Mouse (Mus musculus): ENCODE results near the gene Mxi1. TPM values are rescaled to one million over a fixed set of nuclear protein-coding genes. Genes with fewer than 3 reads are reported as not detected.

The Mxi1 gene
- polyA plus RNA-seq, 2 experiments = 16.5 to 27.7 TPM

GRCm38 (mm10) chr19:53315209-53315654 is 4.9 kb downstream of the Mxi1 start:
- WGBS (ENCODE audit: insufficient replicate concordance) = 77% methylated on average over 7 of the region's 7 CpGs
- no peak for DNase-seq (ENCODE audit: low read depth in 3 of 3, low spot score in 3 of 3)
- Histone ChIP-seq H3K4me3 (ENCODE audit: insufficient read depth in 1 of 2, low read depth in 2 of 2, low read length in 2 of 2) (no peak overlapping the region), H3K9me3 (ENCODE audit: control insufficient read depth, low read length) (no peaks in the 10 kb centered on the region), H3K4me2 (ENCODE audit: low read depth) (no peak overlapping the region), H3K27ac (no peak overlapping the region), H3K36me3 (replicated peaks; ENCODE audit: control insufficient read depth, insufficient read depth, low read depth) (no peaks in the 10 kb centered on the region), H3K27me3 (ENCODE audit: control insufficient read depth, insufficient read depth, low read length) (no peaks in the 10 kb centered on the region), H3K4me1 (replicated peaks; ENCODE audit: control insufficient read depth in 2 of 2, insufficient read depth in 2 of 2, low read length in 1 of 2) (peaks cover 16 to 25% of the 10 kb centered on the region in 2 experiments), H3K9ac (replicated peaks) (no peak overlapping the region)
- TF ChIP-seq CTCF (IDR thresholded peaks at IDR 0.05; ENCODE audit: low read depth) (no peak), EP300 (IDR thresholded peaks at IDR 0.05; ENCODE audit: low read depth) (no peak)
- ATAC-seq (ENCODE audit: insufficient read depth) = no peak

- no peaks in the 10 kb centered on the region for H3K36me3 ChIP-seq (replicated peaks; ENCODE audit: control insufficient read depth, insufficient read depth, low read depth)
- no peak overlapping the region for H3K4me2 ChIP-seq (ENCODE audit: low read depth)
- no peak overlapping the region for H3K27ac ChIP-seq
- H3K27me3 ChIP-seq (ENCODE audit: control insufficient read depth, insufficient read depth, low read length) = no peaks in the 10 kb centered on the region
- H3K4me3 ChIP-seq (ENCODE audit: insufficient read depth in 1 of 2, low read depth in 2 of 2, low read length in 2 of 2) = no peak overlapping the region
- no peak overlapping the region for H3K9ac ChIP-seq (replicated peaks)
- TF ChIP-seq EP300 (IDR thresholded peaks at IDR 0.05; ENCODE audit: low read depth) = no peak
- TF ChIP-seq CTCF (IDR thresholded peaks at IDR 0.05; ENCODE audit: low read depth) = no peak
- ATAC-seq (ENCODE audit: insufficient read depth) (no peak), DNase-seq (ENCODE audit: low read depth in 3 of 3, low spot score in 3 of 3) (no peak)
- WGBS (ENCODE audit: insufficient replicate concordance) = 84% methylated on average over 8 of the region's 8 CpGs
- H3K9me3 ChIP-seq (ENCODE audit: control insufficient read depth, low read length) = no peaks in the 10 kb centered on the region
- H3K4me1 ChIP-seq (replicated peaks; ENCODE audit: control insufficient read depth in 2 of 2, insufficient read depth in 2 of 2, low read length in 1 of 2) = peaks cover 24 to 32% of the 10 kb centered on the region in 2 experiments
Measured at GRCm38 (mm10) chr19:53316105-53316504, 5.8 kb downstream of the Mxi1 start.

- Histone ChIP-seq H3K27me3 (ENCODE audit: control insufficient read depth, insufficient read depth, low read length) (no peaks in the 10 kb centered on the region), H3K4me1 (replicated peaks; ENCODE audit: control insufficient read depth in 2 of 2, insufficient read depth in 2 of 2, low read length in 1 of 2) (peaks cover 24 to 32% of the 10 kb centered on the region in 2 experiments), H3K27ac (no peak overlapping the region), H3K9me3 (ENCODE audit: control insufficient read depth, low read length) (no peaks in the 10 kb centered on the region), H3K9ac (replicated peaks) (no peak overlapping the region), H3K4me3 (ENCODE audit: insufficient read depth in 1 of 2, low read depth in 2 of 2, low read length in 2 of 2) (no peak overlapping the region), H3K4me2 (ENCODE audit: low read depth) (no peak overlapping the region), H3K36me3 (replicated peaks; ENCODE audit: control insufficient read depth, insufficient read depth, low read depth) (no peaks in the 10 kb centered on the region)
- TF ChIP-seq CTCF (IDR thresholded peaks at IDR 0.05; ENCODE audit: low read depth) = no peak
- TF ChIP-seq EP300 (IDR thresholded peaks at IDR 0.05; ENCODE audit: low read depth) = no peak
- no peak for DNase-seq (ENCODE audit: low read depth in 3 of 3, low spot score in 3 of 3)
- no peak for ATAC-seq (ENCODE audit: insufficient read depth)
- WGBS (ENCODE audit: insufficient replicate concordance) = 84% methylated on average over 6 of the region's 6 CpGs
Measured at GRCm38 (mm10) chr19:53316963-53317362, 6.6 kb downstream of the Mxi1 start.

- no peak overlapping the region for H3K4me3 ChIP-seq (ENCODE audit: insufficient read depth in 1 of 2, low read depth in 2 of 2, low read length in 2 of 2)
- H3K9ac ChIP-seq (replicated peaks) = no peak overlapping the region
- peaks cover 24 to 36% of the 10 kb centered on the region in 2 experiments for H3K4me1 ChIP-seq (replicated peaks; ENCODE audit: control insufficient read depth in 2 of 2, insufficient read depth in 2 of 2, low read length in 1 of 2)
- peak overlapping the region; percentile 4; the same call in 1 of the 2 replicates for H3K4me2 ChIP-seq (ENCODE audit: low read depth)
- H3K27ac ChIP-seq = no peak overlapping the region
- H3K27me3 ChIP-seq (ENCODE audit: control insufficient read depth, insufficient read depth, low read length) = no peaks in the 10 kb centered on the region
- no peak for DNase-seq (ENCODE audit: low read depth in 3 of 3, low spot score in 3 of 3)
- 38% methylated on average over 16 of the region's 16 CpGs for WGBS (ENCODE audit: insufficient replicate concordance)
- no peak for TF ChIP-seq EP300 (IDR thresholded peaks at IDR 0.05; ENCODE audit: low read depth)
- TF ChIP-seq CTCF (IDR thresholded peaks at IDR 0.05; ENCODE audit: low read depth) = no peak
- ATAC-seq (ENCODE audit: insufficient read depth) = no peak
- no peaks in the 10 kb centered on the region for H3K36me3 ChIP-seq (replicated peaks; ENCODE audit: control insufficient read depth, insufficient read depth, low read depth)
- H3K9me3 ChIP-seq (ENCODE audit: control insufficient read depth, low read length) = no peaks in the 10 kb centered on the region
Measured at GRCm38 (mm10) chr19:53318143-53319132, 8.1 kb downstream of the Mxi1 start.

Measured in liver, embryonic 14.5 days (tissue).